Mouse (Mus musculus) hindbrain, embryonic 12.5 days (tissue): ENCODE measurements around the gene Git1. TPM values are rescaled to one million over a fixed set of nuclear protein-coding genes. Genes with fewer than 3 reads are reported as not detected.

Experiments used
- ATAC-seq: fragments of 200-750 bp; cut with Nextera tagmentation; 2 replicates; pipeline ENCODE4 v1.8.0; 2017; ENCODE audit warnings: moderate TSS enrichment; ENCODE audit not compliant: low FRiP score
- H3K27ac ChIP-seq: fragments of 300-500 bp; sonication (generic); 2 replicates; pipeline ENCODE4 v1.5.1; 2016; ENCODE audit warnings: mild to moderate bottlenecking
- H3K27me3 ChIP-seq: fragments of 300-500 bp; sonication (generic); 2 replicates; pipeline ENCODE4 v1.6.1; 2016; ENCODE audit warnings: mild to moderate bottlenecking
- H3K36me3 ChIP-seq: fragments of 300-500 bp; sonication (generic); 2 replicates; pipeline ENCODE4 v1.6.1; 2016; ENCODE audit warnings: mild to moderate bottlenecking
- H3K4me1 ChIP-seq: fragments of 300-500 bp; sonication (generic); 2 replicates; pipeline ENCODE4 v1.6.1; 2016
- H3K4me2 ChIP-seq: fragments of 300-500 bp; sonication (generic); replicated peaks from 2 replicates; pipeline ENCODE4 v1.6.1; 2016; ENCODE audit warnings: mild to moderate bottlenecking
- H3K4me3 ChIP-seq: fragments of 300-500 bp; sonication (generic); 2 replicates; pipeline ENCODE4 v1.5.1; 2016; ENCODE audit warnings: mild to moderate bottlenecking
- H3K9ac ChIP-seq: fragments of 300-500 bp; sonication (generic); 2 replicates; pipeline ENCODE4 v1.6.1; 2016; ENCODE audit warnings: mild to moderate bottlenecking, moderate library complexity
- H3K9me3 ChIP-seq: fragments of 300-500 bp; sonication (generic); replicated peaks from 2 replicates; pipeline ENCODE4 v1.6.1; 2016; ENCODE audit warnings: mild to moderate bottlenecking
- WGBS: fragments of 180-500 bp; shearing (Covaris S2); methylation state at CpG from one replicate; pipeline ENCODE4 v1.1.7; 2016; 5-methylcytosine and 5-hydroxymethylcytosine counted together
- polyA plus RNA-seq: library from polyadenylated mRNA; unstranded; fragments of >200 nt; fragmentation: Nextera tagmentation; extraction: Ambion mirVana; gene quantifications from 2 replicates; pipeline ENCODE4 v1.2.1, GENCODE M21; 2016

Git1 gene
- polyA plus RNA-seq, 1 experiment from 2014 or later, result 13.4 TPM

DNA sequence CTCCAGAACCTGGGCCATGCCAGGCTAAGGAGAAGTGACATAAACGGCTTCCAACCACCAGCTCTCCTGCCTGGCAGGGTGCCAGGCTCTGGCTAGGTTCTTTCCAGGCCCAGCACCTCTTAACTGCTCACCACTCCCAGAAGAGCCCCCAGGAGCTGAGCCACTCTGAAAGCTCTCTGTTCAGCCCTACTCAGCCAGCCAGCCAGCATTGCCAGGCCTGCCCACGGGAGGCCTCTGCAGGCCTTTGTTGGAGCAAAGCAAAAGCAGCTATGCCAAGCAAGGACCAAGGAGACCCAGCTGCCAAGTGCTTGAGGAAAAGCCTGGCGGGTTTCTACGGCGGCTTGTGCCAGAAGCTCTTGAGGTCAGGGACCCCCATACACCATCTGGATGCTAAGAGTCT lies 6.6 kb upstream of the Git1 start:
- H3K4me1 ChIP-seq, result peaks cover 73% of the 10 kb centered on the region
- no peaks in the 10 kb centered on the region for H3K27me3 ChIP-seq
- H3K9me3 ChIP-seq, result no peaks in the 10 kb centered on the region
- H3K9ac ChIP-seq, result peak overlapping the region; percentile 47; the same call in 1 of the 2 replicates
- peak overlapping the region; percentile 69 for H3K4me2 ChIP-seq
- no peaks in the 10 kb centered on the region for H3K36me3 ChIP-seq
- H3K4me3 ChIP-seq, result peak overlapping the region; percentile 94
- 64% methylated on average over 5 of the region's 5 CpGs for WGBS
- ATAC-seq, result no peak
- peak overlapping the region; percentile 66; the same call in 1 of the 2 replicates for H3K27ac ChIP-seq

- Histone ChIP-seq H3K4me2 (peak overlapping the region; percentile 69), H3K9ac (peak overlapping the region; percentile 92), H3K4me1 (peaks cover 70% of the 10 kb centered on the region), H3K9me3 (no peaks in the 10 kb centered on the region), H3K4me3 (peak overlapping the region; percentile 94), H3K27ac (peak overlapping the region; percentile 91), H3K36me3 (no peaks in the 10 kb centered on the region), H3K27me3 (no peaks in the 10 kb centered on the region)
- whole genome bisulfite sequencing, result 3% methylated on average over 49 of the region's 55 CpGs
- no peak for ATAC-seq
Measured at GRCm38 (mm10) chr11:77488771-77489581, 4.4 kb upstream of the Git1 start.

DNA sequence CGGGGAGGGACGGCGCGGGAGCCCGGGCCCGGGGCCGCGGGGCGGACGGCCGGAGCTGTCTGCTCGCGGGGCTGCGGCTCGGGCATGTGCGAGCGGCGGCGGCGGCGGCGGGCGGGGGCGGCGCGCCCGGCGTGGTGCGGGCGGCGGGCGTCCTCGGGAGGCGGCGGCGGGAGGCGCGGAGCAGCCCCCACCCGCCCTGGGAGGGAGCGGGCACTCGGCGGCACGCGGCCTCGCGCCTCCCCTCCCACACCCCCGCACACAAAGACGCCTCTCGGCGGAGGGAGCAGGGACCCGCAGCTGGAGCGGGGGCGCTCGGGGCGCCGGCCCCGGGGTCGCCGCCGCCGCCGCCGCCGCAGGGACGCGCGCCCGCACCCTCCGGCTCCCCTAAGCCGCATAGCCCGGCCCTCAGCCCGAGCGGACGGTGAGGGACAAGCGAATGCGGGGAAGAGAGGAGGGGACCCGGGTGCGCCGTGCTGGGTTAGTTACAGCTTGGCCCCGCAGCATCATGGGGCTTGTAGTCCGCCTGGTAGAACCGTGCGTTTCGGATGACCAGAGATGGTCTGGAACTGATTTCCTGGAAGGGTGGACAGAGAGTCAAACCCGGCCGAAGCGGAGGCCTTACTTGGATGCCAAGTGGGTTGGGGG lies 3.6 kb upstream of the Git1 start, which contains the start of gene Ankrd13b:
Gene Ankrd13b, minus strand, starts transcription at position 88 of the 645 bp plus-strand sequence.
- Histone ChIP-seq H3K9me3 (no peaks in the 10 kb centered on the region), H3K36me3 (no peaks in the 10 kb centered on the region), H3K9ac (peak within 1 kb of the TSS; percentile 92), H3K27me3 (no peaks in the 10 kb centered on the region), H3K4me1 (peaks cover 74% of the 10 kb centered on the region), H3K4me2 (peak within 1 kb of the TSS; percentile 69), H3K4me3 (peak within 1 kb of the TSS; percentile 94), H3K27ac (peak within 1 kb of the TSS; percentile 91)
- ATAC-seq, result peak; percentile 59
- whole genome bisulfite sequencing, result 1% methylated on average over 56 of the region's 87 CpGs

GRCm38 (mm10) chr11:77490451-77490850 lies 2.9 kb upstream of the Git1 start:
- peak overlapping the region; percentile 94 for H3K4me3 ChIP-seq
- H3K27me3 ChIP-seq, result no peaks in the 10 kb centered on the region
- H3K4me1 ChIP-seq, result peaks cover 75% of the 10 kb centered on the region
- H3K27ac ChIP-seq, result no peak overlapping the region
- WGBS, result 65% methylated on average over 6 of the region's 6 CpGs
- peak overlapping the region; percentile 69 for H3K4me2 ChIP-seq
- no peak overlapping the region for H3K9ac ChIP-seq
- no peaks in the 10 kb centered on the region for H3K36me3 ChIP-seq
- H3K9me3 ChIP-seq, result no peaks in the 10 kb centered on the region
- no peak for ATAC-seq

DNA sequence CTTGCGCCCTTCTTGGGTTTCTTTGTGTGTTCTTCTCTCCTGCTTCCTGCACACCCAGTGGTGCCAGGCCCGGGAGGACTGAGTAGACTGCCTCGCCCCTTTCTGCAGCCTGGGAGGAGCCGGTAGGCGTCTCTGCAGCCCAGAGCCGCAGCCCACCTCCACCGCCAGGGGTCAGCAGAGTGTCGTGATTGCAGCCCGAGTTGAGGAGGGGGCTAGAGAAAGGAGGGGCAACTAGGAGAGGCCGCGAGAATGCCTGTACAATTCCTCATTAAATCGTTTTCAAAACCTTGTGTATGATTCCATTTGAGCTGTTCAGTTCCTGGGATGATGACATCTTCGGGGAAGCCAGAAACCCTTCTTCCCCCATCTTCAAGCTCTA lies 2.2 kb upstream of the Git1 start:
- H3K4me1 ChIP-seq, result peaks cover 74% of the 10 kb centered on the region
- peak overlapping the region; percentile 97 for H3K4me3 ChIP-seq
- no peaks in the 10 kb centered on the region for H3K36me3 ChIP-seq
- H3K9ac ChIP-seq, result peak overlapping the region; percentile 49
- peak overlapping the region; percentile 87 for H3K27ac ChIP-seq
- no peaks in the 10 kb centered on the region for H3K9me3 ChIP-seq
- ATAC-seq, result peak; percentile 71
- no peaks in the 10 kb centered on the region for H3K27me3 ChIP-seq
- H3K4me2 ChIP-seq, result peak overlapping the region; percentile 69
- 1% methylated on average over 13 of the region's 13 CpGs for WGBS

GRCm38 (mm10) chr11:77491502-77492291 lies 1.7 kb upstream of the Git1 start:
- peak; percentile 53 for ATAC-seq

DNA sequence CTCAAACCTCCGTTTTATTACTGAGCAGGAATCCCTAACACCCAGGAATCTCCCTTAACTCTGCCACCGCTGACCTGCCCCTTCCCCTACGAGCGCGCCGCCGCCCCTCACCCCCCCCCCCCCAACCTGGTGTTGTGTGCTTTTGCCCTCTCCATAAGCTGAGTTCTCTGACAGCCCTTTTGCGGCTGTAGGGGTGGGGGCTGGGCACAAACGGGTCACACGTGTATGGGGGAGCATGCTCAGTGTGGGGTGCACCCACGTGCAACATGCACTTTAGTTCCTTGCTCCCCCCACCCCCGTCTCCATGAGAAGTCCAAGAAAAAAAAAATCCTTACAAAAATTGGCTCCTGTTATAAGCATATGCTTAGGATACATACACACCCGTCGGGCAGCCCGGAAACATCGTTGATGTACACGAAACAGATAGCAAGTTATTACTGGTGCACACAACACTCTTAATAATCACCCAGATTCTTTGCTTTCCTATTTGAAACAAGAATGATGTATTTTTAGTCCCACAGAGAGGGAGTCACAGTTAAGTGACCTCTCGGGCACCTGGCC lies 971 bp upstream of the Git1 start:
- peak overlapping the region; percentile 66 for H3K9ac ChIP-seq
- H3K4me2 ChIP-seq, result peak overlapping the region; percentile 69
- under 1% methylated on average over 18 of the region's 18 CpGs for WGBS
- H3K4me3 ChIP-seq, result peak overlapping the region; percentile 97
- peak overlapping the region; percentile 87 for H3K27ac ChIP-seq
- 0 out of 2 replicates have a peak, but pooled peaks cover 2% of the 10 kb centered on the region for H3K36me3 ChIP-seq
- H3K9me3 ChIP-seq, result no peaks in the 10 kb centered on the region
- H3K27me3 ChIP-seq, result no peaks in the 10 kb centered on the region
- peaks cover 71% of the 10 kb centered on the region for H3K4me1 ChIP-seq
- no peak for ATAC-seq

More at GRCm38 (mm10) chr11:77491502-77492291, 1.7 kb upstream of the Git1 start:
- Histone ChIP-seq H3K27ac (peak overlapping the region; percentile 87), H3K9me3 (no peaks in the 10 kb centered on the region), H3K36me3 (0 out of 2 replicates have a peak, but pooled peaks cover 2% of the 10 kb centered on the region), H3K4me1 (peaks cover 71% of the 10 kb centered on the region), H3K4me3 (peak overlapping the region; percentile 97), H3K4me2 (peak overlapping the region; percentile 69), H3K27me3 (no peaks in the 10 kb centered on the region), H3K9ac (peak overlapping the region; percentile 66)
- WGBS, result under 1% methylated on average over 23 of the region's 23 CpGs

DNA sequence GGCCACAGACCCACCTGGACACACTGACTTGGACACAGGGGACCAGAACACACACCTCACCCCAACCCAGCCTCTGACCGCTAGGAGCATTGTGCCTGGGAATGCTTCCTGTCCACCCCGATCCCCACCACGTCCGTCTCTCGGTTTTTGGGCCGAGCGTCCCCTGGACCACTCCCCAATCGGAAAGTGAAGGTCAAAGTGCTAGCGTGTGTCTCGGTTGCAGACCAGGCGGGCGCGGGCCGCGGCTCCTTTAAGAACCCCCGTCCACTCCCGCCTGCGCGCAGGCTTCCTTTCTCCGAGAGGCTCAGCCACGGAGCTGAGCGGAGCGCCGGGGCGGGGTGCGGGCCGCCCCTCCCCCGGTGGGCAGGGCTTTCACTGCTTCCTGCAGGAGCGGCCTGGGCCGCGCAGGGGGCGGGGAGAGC lies 440 bp upstream of the Git1 start:
- H3K4me2 ChIP-seq, result peak overlapping the region; percentile 69
- peak overlapping the region; percentile 87 for H3K27ac ChIP-seq
- H3K9ac ChIP-seq, result peak overlapping the region; percentile 66
- peak overlapping the region; percentile 97 for H3K4me3 ChIP-seq
- WGBS, result 2% methylated on average over 23 of the region's 32 CpGs
- H3K4me1 ChIP-seq, result peaks cover 71% of the 10 kb centered on the region
- H3K27me3 ChIP-seq, result no peaks in the 10 kb centered on the region
- H3K36me3 ChIP-seq, result 0 out of 2 replicates have a peak, but pooled peaks cover 2% of the 10 kb centered on the region
- peak; percentile 56 for ATAC-seq
- H3K9me3 ChIP-seq, result no peaks in the 10 kb centered on the region

DNA sequence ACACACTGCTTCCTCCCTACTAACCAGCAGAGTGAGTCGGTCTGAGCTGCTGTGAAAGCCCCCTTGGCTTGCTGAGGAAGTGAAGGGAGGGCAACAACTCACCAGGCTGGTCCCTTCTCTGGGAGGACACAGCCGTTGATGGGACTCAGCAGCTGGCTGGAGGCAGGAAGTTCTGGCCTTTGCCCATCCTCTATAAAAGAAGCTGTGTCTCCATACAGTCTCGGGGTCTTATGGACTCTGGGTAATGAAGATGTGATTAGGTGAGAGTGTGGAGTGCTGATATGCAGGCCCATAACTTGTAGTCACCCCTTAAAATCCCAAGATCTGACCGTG lies 948 bp downstream of the Git1 start:
- H3K4me2 ChIP-seq, result peak overlapping the region; percentile 96
- ATAC-seq, result no peak
- peak overlapping the region; percentile 92 for H3K27ac ChIP-seq
- H3K36me3 ChIP-seq, result peaks cover 9% of the 10 kb centered on the region; the same call in 1 of the 2 replicates
- H3K27me3 ChIP-seq, result no peaks in the 10 kb centered on the region
- no peaks in the 10 kb centered on the region for H3K9me3 ChIP-seq
- 36% methylated on average over 4 of the region's 4 CpGs for WGBS
- peak overlapping the region; percentile 97 for H3K9ac ChIP-seq
- peak overlapping the region; percentile 97 for H3K4me3 ChIP-seq
- peaks cover 71% of the 10 kb centered on the region for H3K4me1 ChIP-seq

GRCm38 (mm10) chr11:77494782-77495181 lies 1.4 kb downstream of the Git1 start:
- ATAC-seq, result no peak
- Histone ChIP-seq H3K4me2 (peak overlapping the region; percentile 96), H3K9me3 (no peaks in the 10 kb centered on the region), H3K27ac (0 out of 2 replicates have a peak overlapping the region, but pooled peaks have one; percentile 3), H3K4me1 (peaks cover 74% of the 10 kb centered on the region), H3K9ac (peak overlapping the region; percentile 97), H3K36me3 (peaks cover 13% of the 10 kb centered on the region), H3K27me3 (no peaks in the 10 kb centered on the region), H3K4me3 (peak overlapping the region; percentile 97)
- WGBS, result 73% methylated on average over 6 of the region's 6 CpGs

DNA sequence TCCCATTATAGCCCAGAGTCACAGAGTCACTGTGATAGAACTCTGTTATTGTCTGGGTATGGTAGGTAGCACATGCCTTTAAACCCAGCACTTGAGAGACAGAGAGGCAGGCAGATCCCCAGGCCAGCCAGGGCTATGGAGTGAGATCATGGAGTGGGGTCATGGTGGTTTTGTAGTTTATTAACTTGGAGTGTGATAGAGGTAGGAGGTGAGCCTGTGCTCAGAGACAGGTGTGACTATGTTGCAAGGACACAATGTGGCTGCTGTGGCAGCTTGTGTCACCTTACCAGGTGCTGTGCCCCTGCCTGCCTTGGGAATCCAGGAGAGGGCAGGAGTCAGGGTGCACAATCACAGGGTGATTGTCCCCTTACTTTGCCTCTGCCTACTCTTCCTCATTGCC lies 2.1 kb downstream of the Git1 start:
- Histone ChIP-seq H3K9ac (peak overlapping the region; percentile 97; the same call in 1 of the 2 replicates), H3K36me3 (peaks cover 21% of the 10 kb centered on the region)

More for the DNA sequence above, 2.1 kb downstream of the Git1 start:
- Histone ChIP-seq H3K4me3 (no peak overlapping the region), H3K4me2 (peak overlapping the region; percentile 96; the same call in 1 of the 2 replicates), H3K27ac (no peak overlapping the region), H3K9me3 (no peaks in the 10 kb centered on the region), H3K27me3 (no peaks in the 10 kb centered on the region), H3K4me1 (peaks cover 74% of the 10 kb centered on the region)
- no peak for ATAC-seq
